Mouse (Mus musculus) urinary bladder, postnatal 36 days (tissue): ENCODE measurements around the gene Efna2.
"Not testable (repeated sequence)": the region's sequence is repeated elsewhere in the genome, so short reads cannot be mapped to it uniquely, and the experiment has no call there.

ENCODE experiments used
- DNase-seq, 2 experiments: peaks; one replicate each; pipeline ENCODE4 v3.0.0; 2022; ENCODE audit warnings: low spot score in 2 of 2, mixed read lengths in 1 of 2

Gene Efna2

DNA sequence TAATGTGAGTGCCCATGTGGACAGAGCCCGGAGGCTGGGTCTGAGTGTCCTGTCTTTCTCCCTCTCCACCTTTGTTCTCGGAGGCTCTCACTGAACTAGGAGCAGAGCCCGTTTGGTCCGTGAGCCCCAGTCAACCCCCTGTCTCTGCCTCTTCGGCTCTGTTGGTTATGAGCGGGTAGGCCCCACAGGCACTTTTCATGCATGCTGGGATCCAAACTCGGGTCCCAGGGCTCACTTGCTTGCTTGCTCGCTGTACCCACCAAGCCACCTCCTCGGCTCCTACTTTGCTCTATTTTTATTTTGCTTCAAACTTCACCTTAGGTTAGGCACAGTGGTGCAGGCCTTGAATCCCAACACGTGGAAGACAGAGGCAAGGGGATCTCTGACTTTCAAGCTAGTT lies 8.5 kb downstream of the Efna2 start:
- no peak for DNase-seq

DNA sequence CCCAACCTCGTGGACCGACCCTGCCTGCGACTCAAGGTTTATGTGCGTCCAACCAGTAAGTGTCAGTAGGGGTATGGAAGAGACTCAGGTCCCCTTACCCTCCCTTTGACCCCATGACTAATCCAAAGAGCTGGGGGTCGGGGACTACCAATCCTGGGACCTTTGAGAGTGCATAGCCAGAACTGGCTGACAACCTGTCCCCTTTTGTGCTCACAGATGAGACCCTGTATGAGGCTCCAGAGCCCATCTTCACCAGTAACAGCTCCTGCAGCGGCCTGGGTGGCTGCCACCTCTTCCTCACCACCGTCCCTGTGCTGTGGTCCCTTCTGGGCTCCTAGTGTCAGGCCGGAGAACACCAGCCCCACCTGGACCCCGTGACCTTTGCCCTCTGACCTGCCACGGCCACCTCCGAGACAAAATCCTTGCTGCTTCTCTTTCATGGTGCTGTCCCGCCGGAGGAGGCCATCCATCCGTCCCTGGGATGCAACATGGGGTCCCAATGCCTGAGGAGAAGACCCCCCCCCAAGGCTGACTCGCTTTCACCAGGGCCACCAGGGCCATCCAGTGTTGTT lies 9.3 kb downstream of the Efna2 start:
- DNase-seq = no peak

DNA sequence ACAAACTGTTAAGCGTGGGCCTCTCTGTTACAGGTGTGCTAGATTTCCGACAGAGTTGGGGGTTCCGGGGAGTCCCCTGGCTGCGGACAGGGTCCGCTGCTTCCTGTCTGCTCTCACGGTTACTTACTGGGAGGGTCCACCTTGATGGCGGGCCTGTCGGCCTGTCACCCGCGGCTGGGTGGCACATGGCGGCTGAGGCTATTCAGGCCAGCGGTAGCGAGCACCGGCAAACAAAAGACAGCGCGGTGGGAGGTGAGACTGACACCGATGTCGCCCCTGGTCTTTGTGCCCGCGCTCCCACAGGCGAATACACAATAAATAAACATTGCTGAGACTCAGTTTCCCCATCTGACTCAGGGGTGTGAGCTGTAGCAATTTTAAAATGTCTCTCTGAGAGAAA lies 10.7 kb downstream of the Efna2 start:
- DNase-seq = no peak

DNA sequence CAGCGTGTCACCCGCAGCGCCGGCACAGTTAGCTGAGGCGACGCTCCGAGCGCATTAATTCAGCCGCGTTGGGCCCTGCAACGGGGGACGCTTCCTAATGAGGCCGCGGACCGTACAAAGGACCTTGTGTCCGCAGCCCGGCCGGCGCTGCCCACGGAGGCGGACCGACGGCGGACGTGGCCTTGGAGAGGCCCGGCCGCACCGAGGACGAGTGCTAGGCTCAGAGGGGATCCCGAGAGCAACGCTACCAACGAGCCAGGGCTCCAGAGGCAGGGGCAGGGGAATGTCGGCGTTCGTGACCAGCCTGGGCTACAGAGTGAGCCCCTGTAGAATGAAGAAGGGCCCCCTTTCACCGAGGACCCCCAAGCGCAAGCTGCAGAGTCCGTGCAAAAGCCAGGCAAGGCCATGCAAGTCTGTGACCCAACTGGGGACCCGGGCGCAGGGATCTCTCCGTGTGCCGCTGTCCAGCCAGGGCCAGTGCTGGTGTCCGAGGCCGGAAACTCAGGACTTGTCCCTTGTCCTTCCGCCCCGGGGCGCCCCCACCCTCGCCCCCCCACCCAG lies 11.3 kb downstream of the Efna2 start:
- no peak for DNase-seq

DNA sequence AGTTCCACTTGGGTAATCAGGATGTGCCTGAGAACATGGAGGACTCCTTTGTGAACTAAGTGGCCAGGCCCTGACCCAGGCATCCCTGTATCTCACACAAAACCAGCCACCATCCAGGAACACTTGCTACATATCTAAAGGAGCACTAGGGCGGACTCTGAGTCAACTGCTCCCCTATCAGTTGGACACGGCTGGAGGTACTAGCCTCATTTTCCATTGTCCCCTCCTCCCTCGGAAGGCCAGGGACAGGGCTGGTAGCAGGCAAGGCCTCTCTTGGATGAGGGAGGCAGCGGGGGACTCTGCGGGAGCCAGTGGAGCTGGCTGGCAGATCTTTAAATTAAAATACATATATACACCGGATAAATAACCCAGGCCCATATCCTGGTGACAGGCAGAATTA lies 14.7 kb downstream of the Efna2 start:
- no peak for DNase-seq

DNA sequence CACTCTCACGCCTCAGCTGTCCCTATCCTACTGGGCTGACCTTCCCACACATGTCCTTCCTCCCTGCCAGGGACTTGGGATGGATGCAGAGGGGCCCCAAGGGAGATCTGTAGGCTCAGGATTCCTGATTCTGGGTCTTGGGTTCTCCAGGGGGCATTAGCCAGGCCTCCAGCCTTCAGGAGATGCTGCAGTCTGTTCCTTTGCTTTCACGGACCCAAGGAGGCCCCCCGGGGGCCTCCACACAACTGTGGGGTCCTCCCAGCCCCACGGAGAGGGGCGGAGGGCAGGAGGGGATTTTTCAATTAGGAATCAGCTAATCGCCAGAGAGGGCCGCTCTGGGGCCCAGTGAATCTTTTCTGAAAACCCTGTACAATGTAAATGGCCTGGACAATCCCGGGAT lies 15.2 kb downstream of the Efna2 start:
- DNase-seq = no peak

DNA sequence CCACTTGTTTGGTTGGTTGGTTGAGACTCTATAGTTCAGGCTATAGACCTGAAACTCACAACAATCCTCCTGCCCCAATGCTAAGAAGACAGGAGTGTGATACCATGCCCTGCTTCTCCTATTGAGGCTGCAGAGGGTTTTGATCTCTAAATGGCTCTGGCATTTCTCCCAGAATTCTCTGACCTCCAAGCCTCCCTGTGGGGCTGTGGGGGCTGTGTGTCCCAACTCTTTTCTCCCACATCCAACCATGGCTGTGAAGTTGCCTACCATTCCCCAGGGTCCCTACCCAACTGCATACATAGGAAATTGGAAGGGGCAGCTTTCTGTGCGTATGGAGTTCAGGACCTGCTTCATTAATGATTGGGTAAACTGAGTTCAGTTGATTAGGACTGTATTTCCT lies 16.9 kb downstream of the Efna2 start:
- DNase-seq = no peak

DNA sequence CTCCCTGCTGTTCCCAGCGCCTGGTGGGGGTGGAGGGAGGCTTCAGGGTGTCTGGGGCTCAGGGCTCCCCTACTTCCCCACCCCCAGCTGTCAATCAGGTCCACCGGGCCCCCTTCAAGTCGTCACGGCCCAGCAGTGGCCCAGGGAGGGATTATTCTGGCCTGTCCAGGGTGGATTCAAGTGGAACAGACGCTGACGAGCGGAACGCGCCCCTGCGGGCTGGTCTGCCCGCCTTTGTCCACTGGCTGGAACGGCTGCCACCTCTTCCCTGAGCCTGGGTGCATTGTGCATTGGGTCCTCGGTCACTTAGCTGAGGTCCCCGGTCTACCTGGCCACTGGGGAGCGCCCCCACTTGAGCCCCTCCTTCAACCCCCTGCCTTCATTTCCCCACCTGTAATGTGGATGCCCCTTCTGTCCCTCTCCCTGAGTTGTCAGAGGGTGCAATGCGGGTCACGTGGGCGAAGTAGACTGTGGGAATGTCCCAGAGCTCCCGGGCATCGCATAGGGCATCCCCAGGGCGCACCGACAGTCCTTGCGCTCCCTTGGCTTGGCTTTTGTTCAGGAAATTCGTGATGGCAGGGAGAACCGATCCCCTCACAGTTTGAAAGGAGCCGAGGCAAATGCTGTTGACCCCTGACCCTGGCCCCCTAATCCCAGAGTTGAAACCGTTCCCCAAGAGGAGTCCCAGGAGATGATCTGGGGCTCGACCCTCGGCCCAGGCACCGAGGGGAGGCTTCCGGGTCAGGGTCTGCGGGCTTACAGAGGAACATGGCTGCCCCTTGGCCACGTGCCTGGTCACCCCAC lies 17.7 kb downstream of the Efna2 start:
- no peak for DNase-seq

DNA sequence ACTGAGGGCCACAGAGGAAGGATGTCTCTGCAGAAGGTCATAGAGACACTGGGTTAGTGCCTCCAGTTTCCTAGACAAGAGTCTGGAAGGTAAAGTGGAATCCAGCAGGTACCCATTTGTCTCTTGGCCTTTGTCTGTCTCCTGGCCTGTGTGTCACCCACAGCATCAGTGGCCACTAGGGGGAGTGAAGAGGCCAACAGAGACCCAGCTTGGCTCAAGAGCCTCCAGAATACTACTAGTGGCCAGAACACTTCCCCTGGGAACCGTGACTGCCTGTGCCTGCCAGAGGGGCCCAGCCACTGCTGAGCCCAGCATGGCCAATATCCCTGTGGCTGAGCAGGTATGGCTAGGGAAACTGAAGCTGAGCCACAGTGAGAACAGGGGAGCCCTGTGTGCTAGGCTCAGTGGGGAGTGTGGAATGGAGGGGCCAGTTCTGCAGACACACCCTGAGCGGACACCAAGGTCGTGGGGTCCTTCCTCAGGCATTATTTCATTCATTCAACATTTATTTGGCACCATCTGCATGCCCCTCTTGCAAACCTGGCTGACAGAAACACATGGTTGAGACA lies 20.2 kb downstream of the Efna2 start:
- peak; percentile 69 to 81 for DNase-seq

DNA sequence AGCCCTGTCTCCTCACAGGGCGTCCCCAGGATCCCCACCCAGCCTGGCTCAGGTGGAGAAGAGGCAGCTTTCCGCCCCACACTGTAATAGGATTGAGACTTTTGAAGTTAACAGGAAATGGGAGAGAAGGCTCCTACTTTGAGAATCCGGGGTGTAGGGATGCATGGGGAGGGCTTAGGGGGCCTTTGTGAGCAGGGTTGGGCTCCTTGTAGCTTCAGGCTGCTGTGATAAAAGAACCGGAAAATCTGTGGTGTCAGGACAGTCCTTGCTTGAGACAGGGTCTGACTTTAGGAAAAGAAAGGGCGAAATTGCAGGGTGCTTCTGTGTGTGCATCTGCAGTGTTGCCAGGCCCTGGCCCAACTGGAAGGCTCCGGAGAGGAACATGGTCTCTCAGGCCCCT lies 21.2 kb downstream of the Efna2 start:
- DNase-seq = no peak

DNA sequence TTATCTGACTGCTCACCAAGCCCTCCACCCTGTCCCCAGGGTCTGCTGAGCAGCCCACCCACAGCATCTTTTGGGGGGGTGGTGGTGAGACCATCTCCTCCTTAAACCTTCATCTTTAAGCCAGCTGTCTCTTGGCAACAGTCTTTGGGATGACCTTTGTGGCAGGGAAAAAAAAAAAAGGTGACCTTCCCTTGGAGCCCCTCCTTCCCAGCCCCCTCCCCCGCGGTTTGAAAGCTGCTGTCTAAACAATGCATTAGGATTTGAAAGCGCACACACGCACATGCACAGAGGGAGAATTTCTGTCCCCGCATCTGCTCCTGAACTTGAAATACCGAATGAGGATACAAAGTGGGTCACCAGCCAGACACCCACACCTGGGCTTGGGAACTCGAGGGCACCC lies 24.8 kb downstream of the Efna2 start:
- DNase-seq = no peak

DNA sequence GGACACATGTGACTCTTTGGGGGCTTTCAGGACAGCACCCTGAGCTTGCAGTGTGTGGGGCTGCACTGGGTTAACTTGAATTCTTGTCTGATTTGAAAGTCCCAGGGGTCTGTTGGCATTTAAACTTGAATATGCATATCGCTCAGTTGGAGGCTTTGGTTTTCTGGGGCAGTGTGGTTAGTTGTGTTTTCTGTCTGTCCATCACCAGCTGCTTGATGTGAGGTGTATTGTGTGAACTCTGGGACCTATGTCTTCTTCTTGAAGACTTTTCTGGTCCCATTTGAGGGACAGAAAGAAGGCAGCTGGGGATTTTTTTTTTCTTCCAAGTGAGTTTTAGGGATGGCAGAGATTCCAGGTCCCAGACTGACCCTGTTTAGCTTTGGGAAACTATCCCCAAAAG lies 27.9 kb downstream of the Efna2 start:
- DNase-seq = no peak

DNA sequence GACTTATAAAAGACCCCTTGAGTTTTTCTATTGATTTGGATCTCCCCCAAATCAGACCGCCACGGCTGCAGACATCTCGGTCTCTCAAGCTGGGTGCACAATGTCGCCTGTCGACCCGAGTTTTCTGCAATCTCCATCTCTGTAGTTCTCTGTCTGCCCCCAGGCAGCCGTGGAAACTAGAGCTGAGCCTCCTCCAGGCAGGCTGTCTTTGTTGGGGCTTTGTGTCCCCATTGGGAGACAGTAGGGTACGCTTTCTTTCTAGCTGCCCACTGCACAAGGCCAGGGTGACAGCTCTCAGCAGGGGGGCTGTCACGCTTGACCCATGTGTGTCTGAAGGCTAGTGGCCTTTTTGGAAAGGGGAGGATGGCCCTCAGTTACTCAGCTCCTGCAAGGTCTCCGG lies 28.4 kb downstream of the Efna2 start:
- DNase-seq = no peak

DNA sequence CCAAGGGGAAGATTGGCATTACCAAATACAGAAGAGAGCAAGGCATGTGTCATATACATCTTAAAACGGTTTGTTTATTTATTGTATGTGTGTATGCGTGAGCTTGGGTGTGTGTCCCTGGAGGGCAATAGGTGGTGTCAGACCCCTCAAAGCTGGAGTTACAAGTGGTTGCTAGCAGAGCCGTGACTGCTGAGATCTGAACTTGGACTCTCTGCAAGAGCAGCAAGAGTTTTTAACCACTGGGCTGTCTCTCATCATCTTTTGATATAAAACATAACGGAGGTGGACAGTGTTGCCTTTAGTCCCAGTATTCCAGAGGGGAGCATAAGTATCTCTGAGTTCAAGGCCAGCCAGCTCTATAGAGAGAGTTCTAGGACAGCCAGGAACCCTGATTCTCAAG lies 29.0 kb downstream of the Efna2 start:
- no peak for DNase-seq

DNA sequence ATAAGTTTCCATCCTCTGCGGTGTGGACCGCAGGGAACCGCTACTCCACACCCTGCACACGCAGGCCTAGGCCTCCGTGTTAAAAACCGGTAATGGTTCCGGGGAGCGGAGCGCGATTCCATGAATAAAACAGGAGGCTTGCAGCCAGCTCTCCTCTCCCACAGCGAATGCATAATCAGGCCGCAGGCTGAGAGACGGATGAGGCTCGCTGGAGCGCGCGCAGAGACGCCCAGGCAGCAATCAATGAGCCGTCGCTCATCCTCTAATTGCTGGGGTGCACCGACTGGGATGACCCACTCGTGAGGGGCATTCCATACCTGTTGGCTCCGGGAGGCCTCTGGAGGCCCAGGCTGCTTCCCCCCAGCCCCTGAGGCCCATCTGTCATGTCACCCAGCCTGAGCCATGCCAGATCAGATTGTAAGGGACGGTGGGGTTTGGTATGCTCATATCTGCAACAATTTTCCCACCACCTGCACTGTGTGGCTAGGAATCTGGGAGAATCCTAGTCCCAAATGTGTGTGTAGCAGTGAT lies 29.6 kb downstream of the Efna2 start:
- no peak for DNase-seq

DNA sequence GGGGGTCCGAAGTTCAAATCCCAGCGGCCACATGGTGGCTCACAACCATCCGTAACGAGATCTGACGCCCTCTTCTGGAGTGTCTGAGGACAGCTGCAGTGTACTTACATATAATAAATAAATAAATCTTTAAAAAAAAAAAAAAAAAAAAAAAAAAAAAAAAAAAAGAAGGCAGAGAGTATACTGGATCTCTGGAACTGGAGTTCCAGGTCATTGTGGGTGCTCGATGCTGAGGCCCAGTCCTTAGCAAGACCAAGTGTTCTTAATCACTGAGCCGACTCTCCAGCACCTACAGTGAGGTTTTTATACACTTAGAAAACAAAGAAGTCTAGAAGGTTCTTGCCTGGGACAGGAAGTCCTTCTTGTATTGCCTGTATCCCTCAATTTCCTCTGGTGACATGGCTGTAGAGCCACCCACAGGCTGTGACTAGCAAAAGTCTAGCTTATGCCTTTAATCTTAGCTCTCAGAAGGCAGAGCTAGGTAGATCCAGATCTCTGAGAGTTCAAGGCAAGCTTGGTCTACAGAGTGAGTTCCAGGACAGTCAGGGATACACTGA lies 32.3 kb downstream of the Efna2 start:
- DNase-seq = not testable (repeated sequence)

DNA sequence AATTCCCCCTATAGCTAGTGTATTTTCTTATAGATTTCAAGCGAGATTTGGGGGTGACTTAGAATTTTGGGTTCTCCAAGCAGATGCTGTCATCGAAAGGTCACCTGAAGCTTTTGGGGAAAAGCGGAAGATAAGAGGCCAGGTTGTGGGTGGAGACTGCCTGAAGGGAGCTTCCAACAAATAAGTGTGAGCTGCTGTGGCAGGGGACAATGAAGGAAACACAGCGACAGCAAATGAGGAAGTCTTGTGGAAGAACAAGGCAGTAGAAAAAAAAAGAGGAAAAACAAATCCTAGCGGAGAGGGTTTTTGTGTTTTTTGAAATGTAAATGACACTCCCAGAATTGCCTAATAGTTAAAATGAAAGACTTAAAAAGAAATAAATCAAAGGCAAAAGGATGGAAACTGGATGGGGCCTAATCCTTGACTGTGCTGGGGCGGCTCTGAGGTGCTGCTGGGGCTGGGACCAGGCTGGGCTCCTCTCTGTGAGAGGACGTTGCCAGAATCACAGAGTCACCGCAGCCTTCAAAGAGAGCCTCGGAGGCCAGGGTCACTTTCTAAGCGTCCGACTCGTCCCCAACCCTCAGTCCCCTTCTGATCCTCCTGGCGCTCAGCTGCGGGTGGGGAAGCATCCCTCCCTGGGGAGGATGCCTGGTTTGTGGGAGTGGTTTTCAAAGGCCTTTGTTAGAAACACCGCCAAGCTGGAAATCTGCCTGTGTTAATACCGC lies 35.9 kb downstream of the Efna2 start:
- DNase-seq = no peak

DNA sequence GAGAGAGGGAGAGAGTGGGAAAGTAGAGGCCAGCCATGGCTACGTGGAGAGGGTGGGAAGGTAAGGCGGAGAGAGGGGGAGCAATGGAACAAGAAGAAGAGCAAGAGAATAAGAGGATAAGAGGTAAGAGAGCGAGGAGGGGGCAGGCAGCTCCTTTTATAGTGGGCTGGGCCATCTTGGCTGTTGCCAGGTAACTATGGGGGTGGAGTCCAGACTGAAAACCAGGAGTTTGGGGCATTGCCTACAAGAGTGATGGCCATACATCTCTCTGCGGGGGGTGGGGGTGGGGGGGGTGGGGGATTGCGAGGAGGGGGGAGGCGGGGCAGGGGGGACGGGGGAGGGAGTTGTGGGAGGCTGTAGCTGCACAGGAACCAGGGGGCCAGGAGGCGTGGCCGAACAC lies 41.4 kb downstream of the Efna2 start:
- DNase-seq = no peak

DNA sequence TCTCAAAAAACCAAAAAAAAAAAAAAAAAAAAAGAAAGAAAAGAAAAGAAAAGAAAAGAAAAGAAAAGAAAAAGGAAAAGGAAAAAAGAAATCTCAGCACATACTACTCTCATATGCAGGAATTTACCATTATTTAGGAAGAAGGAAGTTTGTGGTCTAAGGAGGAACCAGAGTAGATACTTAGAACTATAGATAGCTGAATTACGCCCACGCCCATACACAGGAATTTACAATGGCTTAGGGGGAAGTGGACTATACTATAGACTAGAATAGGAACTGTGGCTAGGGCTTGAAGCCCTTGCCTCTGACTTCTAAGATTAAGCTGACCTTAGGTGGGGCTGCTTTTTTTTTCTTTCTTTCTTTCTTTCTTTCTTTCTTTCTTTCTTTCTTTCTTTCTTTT lies 43.9 kb downstream of the Efna2 start:
- not testable (repeated sequence) for DNase-seq

DNA sequence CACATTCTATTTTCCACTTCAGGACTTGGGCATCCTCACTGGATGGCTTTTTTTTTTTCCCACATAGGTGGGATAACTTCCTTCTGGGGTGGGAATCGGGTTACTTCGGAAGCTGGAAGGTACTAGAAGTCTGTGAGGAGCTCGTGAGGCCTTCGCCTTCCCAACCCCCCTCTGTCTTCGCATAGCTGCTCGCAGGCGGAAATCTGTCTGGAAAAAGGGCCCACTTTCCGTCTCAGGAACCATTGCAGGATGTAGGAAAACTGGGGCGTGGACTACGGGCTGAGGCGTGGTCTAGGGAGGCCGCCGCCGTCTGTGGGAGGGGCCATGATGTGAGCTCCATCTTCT lies 46.8 kb downstream of the Efna2 start:
- DNase-seq = no peak

DNA sequence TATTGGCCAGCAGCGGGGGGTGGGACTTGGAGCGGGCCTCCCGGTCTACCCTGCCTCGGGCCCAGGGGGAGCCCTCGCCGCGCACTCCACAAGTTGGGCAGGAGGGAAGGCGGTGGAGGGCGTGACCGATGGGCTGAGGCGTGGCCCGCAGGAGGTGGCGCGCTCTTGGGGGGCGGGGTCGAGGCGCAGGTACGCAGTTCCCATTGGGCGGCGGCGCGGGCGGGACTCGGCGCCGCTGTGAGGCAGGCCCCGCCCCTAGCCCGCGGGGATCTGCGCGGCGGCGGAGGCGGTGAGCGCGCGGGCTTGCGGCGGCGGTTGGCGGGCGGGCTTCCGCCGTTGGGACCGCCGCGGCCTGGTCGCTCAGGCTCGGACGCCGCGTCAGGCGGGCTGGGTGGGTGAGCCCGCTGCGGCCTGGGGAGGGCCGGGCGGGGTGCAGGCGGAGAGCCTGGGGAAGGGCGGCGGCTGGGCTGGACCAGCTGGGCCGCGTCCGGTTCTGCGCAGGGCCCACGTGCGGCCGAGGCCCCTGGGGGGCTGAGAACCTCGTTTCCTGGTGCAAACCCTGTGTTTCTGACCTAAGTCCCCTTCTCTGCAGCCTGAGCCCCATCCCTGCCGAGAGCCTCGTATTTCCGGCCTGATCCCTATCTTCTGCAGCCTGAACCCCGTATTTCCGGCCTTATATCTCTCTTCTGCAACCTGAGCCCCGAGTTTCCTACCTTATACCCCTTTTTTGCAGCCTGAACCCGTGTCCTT lies 47.3 kb downstream of the Efna2 start, which contains the start of gene Mum1:
Mum1 (plus strand) TSS at position 19 of the 750 bp plus-strand sequence.
- peak; percentile 98 to 100 for DNase-seq
